Mouse (Mus musculus) hindbrain, embryonic 10.5 days (tissue): ENCODE results near the gene Moap1. TPM values are rescaled to one million over a fixed set of nuclear protein-coding genes. Genes with fewer than 3 reads are reported as not detected.

Source experiments
- DNase-seq: peaks from one replicate; pipeline ENCODE4 v3.0.0-alpha.2; 2017; ENCODE audit warnings: low spot score
- H3K27ac ChIP-seq: fragments of 300-500 bp; sonication (generic); 2 replicates; pipeline ENCODE4 v1.5.1; 2016; ENCODE audit warnings: mild to moderate bottlenecking, moderate library complexity
- H3K27me3 ChIP-seq: fragments of 300-500 bp; sonication (generic); 2 replicates; pipeline ENCODE4 v1.6.1; 2016; ENCODE audit warnings: mild to moderate bottlenecking; ENCODE audit not compliant: poor library complexity, insufficient read depth, severe bottlenecking
- H3K36me3 ChIP-seq: fragments of 300-500 bp; sonication (generic); 2 replicates; pipeline ENCODE4 v1.6.1; 2016; ENCODE audit warnings: mild to moderate bottlenecking, moderate library complexity
- H3K4me1 ChIP-seq: fragments of 300-500 bp; sonication (generic); replicated peaks from 2 replicates; pipeline ENCODE4 v1.6.1; 2016; ENCODE audit warnings: mild to moderate bottlenecking
- H3K4me3 ChIP-seq: fragments of 300-500 bp; sonication (generic); 2 replicates; pipeline ENCODE4 v1.5.1; 2016; ENCODE audit warnings: mild to moderate bottlenecking, moderate library complexity
- H3K9me3 ChIP-seq: fragments of 300-500 bp; sonication (generic); 2 replicates; pipeline ENCODE4 v1.6.1; 2016; ENCODE audit warnings: mild to moderate bottlenecking, moderate library complexity
- WGBS: fragments of 180-500 bp; shearing (Covaris S2); methylation state at CpG from one replicate; pipeline ENCODE4 v1.1.7; 2016; 5-methylcytosine and 5-hydroxymethylcytosine counted together
- polyA plus RNA-seq: library from polyadenylated mRNA; unstranded; fragments of >200 nt; fragmentation: Nextera tagmentation; extraction: Ambion mirVana; gene quantifications from 2 replicates; pipeline ENCODE4 v1.2.1, GENCODE M21; 2016

Gene Moap1
- 34.4 and 37.9 TPM in 2 replicates for polyA plus RNA-seq

- no peaks in the 10 kb centered on the region for H3K27me3 ChIP-seq
- H3K4me1 ChIP-seq: peaks cover 26% of the 10 kb centered on the region
- DNase-seq: peak; percentile 91
- H3K36me3 ChIP-seq: peaks cover 37% of the 10 kb centered on the region
- H3K4me3 ChIP-seq: peak within 1 kb of the TSS; percentile 82
- WGBS: under 1% methylated on average over 63 of the region's 63 CpGs
- H3K27ac ChIP-seq: peak within 1 kb of the TSS; percentile 92
- no peaks in the 10 kb centered on the region for H3K9me3 ChIP-seq
Observed at GRCm38 (mm10) chr12:102743589-102744574, at the start of gene Moap1, which contains the start of gene Tmem251. Moap1 (minus strand) TSS chr12:102743661. Tmem251 (plus strand) TSS chr12:102743762.

GRCm38 (mm10) chr12:102787927-102788326 is 44.5 kb upstream of the Moap1 start:
- Histone ChIP-seq H3K27ac (no peak overlapping the region), H3K27me3 (no peaks in the 10 kb centered on the region), H3K4me1 (no peaks in the 10 kb centered on the region), H3K36me3 (peaks cover 97% of the 10 kb centered on the region), H3K4me3 (no peak overlapping the region), H3K9me3 (no peaks in the 10 kb centered on the region)
- WGBS: 90% methylated on average over 7 of the region's 7 CpGs
- no peak for DNase-seq

- 81% methylated on average over 5 of the region's 5 CpGs for WGBS
- Histone ChIP-seq H3K27ac (no peak overlapping the region), H3K9me3 (no peaks in the 10 kb centered on the region), H3K4me3 (no peak overlapping the region), H3K4me1 (no peaks in the 10 kb centered on the region), H3K27me3 (no peaks in the 10 kb centered on the region), H3K36me3 (peaks cover 88% of the 10 kb centered on the region)
- no peak for DNase-seq
Observed at GRCm38 (mm10) chr12:102785593-102785985, 42.1 kb upstream of the Moap1 start.

- WGBS: 89% methylated on average over 19 of the region's 19 CpGs
- H3K9me3 ChIP-seq: no peaks in the 10 kb centered on the region
- no peak overlapping the region for H3K27ac ChIP-seq
- no peak for DNase-seq
- no peaks in the 10 kb centered on the region for H3K27me3 ChIP-seq
- H3K36me3 ChIP-seq: peaks cover 82% of the 10 kb centered on the region
- H3K4me3 ChIP-seq: no peak overlapping the region
- no peaks in the 10 kb centered on the region for H3K4me1 ChIP-seq
Observed at GRCm38 (mm10) chr12:102784899-102785592, 41.6 kb upstream of the Moap1 start.

- 95% methylated on average over 5 of the region's 5 CpGs for WGBS
- DNase-seq: no peak
- Histone ChIP-seq H3K36me3 (peaks cover 67% of the 10 kb centered on the region), H3K4me1 (no peaks in the 10 kb centered on the region), H3K4me3 (no peak overlapping the region), H3K27ac (no peak overlapping the region), H3K9me3 (no peaks in the 10 kb centered on the region), H3K27me3 (no peaks in the 10 kb centered on the region)
Observed at GRCm38 (mm10) chr12:102782841-102783240, 39.4 kb upstream of the Moap1 start.

- Histone ChIP-seq H3K4me1 (no peaks in the 10 kb centered on the region), H3K27me3 (no peaks in the 10 kb centered on the region), H3K36me3 (peaks cover 68% of the 10 kb centered on the region), H3K9me3 (no peaks in the 10 kb centered on the region), H3K27ac (no peak overlapping the region), H3K4me3 (no peak overlapping the region)
- no peak for DNase-seq
- WGBS: 55% methylated on average over 3 of the region's 3 CpGs
Observed at GRCm38 (mm10) chr12:102779452-102779851, 36.0 kb upstream of the Moap1 start.

GRCm38 (mm10) chr12:102778151-102778550 is 34.7 kb upstream of the Moap1 start:
- no peaks in the 10 kb centered on the region for H3K27me3 ChIP-seq
- DNase-seq: no peak
- H3K36me3 ChIP-seq: peaks cover 69% of the 10 kb centered on the region
- no peak overlapping the region for H3K27ac ChIP-seq
- no peaks in the 10 kb centered on the region for H3K9me3 ChIP-seq
- H3K4me3 ChIP-seq: no peak overlapping the region
- WGBS: 90% methylated on average over 5 of the region's 5 CpGs
- no peaks in the 10 kb centered on the region for H3K4me1 ChIP-seq

GRCm38 (mm10) chr12:102776035-102776434 is 32.6 kb upstream of the Moap1 start:
- H3K27me3 ChIP-seq: no peaks in the 10 kb centered on the region
- no peaks in the 10 kb centered on the region for H3K4me1 ChIP-seq
- no peak for DNase-seq
- H3K9me3 ChIP-seq: peaks cover 7% of the 10 kb centered on the region; the same call in 1 of the 2 replicates
- H3K4me3 ChIP-seq: no peak overlapping the region
- WGBS: 92% methylated on average over 14 of the region's 14 CpGs
- no peak overlapping the region for H3K27ac ChIP-seq
- H3K36me3 ChIP-seq: peaks cover 76% of the 10 kb centered on the region

GRCm38 (mm10) chr12:102772676-102773075 is 29.2 kb upstream of the Moap1 start:
- Histone ChIP-seq H3K36me3 (peaks cover 100% of the 10 kb centered on the region), H3K9me3 (peaks cover 7% of the 10 kb centered on the region; the same call in 1 of the 2 replicates), H3K27me3 (no peaks in the 10 kb centered on the region), H3K4me3 (no peak overlapping the region), H3K4me1 (no peaks in the 10 kb centered on the region), H3K27ac (no peak overlapping the region)
- 98% methylated on average over 5 of the region's 5 CpGs for WGBS
- DNase-seq: no peak

GRCm38 (mm10) chr12:102771601-102772000 is 28.1 kb upstream of the Moap1 start:
- H3K36me3 ChIP-seq: peaks cover 100% of the 10 kb centered on the region

GRCm38 (mm10) chr12:102769000-102769399 is 25.5 kb upstream of the Moap1 start:
- H3K4me3 ChIP-seq: no peak overlapping the region
- WGBS: 93% methylated on average over 4 of the region's 4 CpGs
- H3K27me3 ChIP-seq: no peaks in the 10 kb centered on the region
- peaks cover 7% of the 10 kb centered on the region; the same call in 1 of the 2 replicates for H3K9me3 ChIP-seq
- H3K27ac ChIP-seq: no peak overlapping the region
- peaks cover 98% of the 10 kb centered on the region for H3K36me3 ChIP-seq
- no peak for DNase-seq
- no peaks in the 10 kb centered on the region for H3K4me1 ChIP-seq

More at GRCm38 (mm10) chr12:102771601-102772000, 28.1 kb upstream of the Moap1 start:
- Histone ChIP-seq H3K27ac (no peak overlapping the region), H3K27me3 (no peaks in the 10 kb centered on the region), H3K4me3 (no peak overlapping the region), H3K9me3 (peaks cover 7% of the 10 kb centered on the region; the same call in 1 of the 2 replicates), H3K4me1 (no peaks in the 10 kb centered on the region)
- DNase-seq: no peak
- 97% methylated on average over 8 of the region's 8 CpGs for WGBS

- no peak overlapping the region for H3K4me3 ChIP-seq
- no peak overlapping the region for H3K27ac ChIP-seq
- H3K27me3 ChIP-seq: no peaks in the 10 kb centered on the region
- peaks cover 15% of the 10 kb centered on the region for H3K4me1 ChIP-seq
- no peak for DNase-seq
- H3K9me3 ChIP-seq: no peaks in the 10 kb centered on the region
- H3K36me3 ChIP-seq: peaks cover 69% of the 10 kb centered on the region
Observed at GRCm38 (mm10) chr12:102763696-102764095, 20.2 kb upstream of the Moap1 start.

GRCm38 (mm10) chr12:102761668-102762067 is 18.2 kb upstream of the Moap1 start:
- Histone ChIP-seq H3K27me3 (no peaks in the 10 kb centered on the region), H3K36me3 (peaks cover 49% of the 10 kb centered on the region), H3K4me3 (no peak overlapping the region), H3K4me1 (peaks cover 27% of the 10 kb centered on the region), H3K27ac (no peak overlapping the region), H3K9me3 (no peaks in the 10 kb centered on the region)
- WGBS: 92% methylated on average over 3 of the region's 3 CpGs
- DNase-seq: no peak
